Mouse (Mus musculus) liver, adult (tissue): Measurements from ENCODE around the gene Sdha.

ENCODE experiments used
- GATA4 ChIP-seq: IDR thresholded peaks from 2 replicates; pipeline ENCODE4 v1.6.1; 2014; ENCODE audit warnings: mild to moderate bottlenecking, low read length; ENCODE audit not compliant: insufficient replicate concordance

Gene Sdha

DNA sequence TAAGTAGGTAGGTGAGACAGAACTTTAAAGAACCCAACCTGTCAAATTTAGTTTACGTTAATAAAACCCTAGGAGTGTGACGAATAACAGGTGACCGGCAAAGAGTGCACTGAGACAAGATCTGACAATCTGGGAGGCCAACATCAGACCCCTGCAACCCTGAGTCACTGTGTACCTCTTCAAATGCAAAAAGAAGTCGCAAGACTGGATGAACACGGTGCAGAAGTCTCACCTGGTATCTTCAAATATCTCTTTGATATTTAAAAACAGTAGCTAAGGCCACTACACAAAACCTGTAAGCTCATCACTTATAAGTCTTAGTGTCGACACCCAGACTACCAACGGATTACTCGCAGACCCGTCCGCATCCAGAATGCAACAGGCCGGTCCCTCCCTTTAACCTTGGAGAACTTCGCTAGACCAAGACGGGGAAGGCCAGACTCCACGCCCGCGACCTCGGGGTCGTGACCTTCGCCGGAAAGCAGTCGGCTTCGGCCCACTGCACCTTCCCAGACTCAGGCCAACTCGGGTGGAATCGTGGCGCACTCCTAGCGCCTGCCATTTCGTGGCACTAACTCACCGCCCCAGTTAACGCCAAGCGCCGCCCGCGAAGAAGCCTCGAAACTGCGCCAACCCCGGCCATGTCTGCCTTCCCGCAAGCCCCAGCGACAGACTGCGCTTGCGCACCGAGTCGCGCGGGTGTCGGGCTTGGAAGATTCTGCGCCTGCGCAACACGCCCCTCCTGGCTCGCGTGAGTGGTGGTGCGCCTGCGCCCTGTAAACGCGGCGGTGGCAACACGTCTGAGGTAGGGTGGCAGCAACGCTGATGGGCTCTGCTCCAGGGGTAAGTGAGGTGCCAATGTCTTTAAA lies at the start of gene Sdha, which contains the start of gene Ccdc127:
TSS of gene Sdha (minus strand) at position 715 of the 869 bp plus-strand sequence.
TSS of gene Ccdc127 (plus strand) at position 744 of the 869 bp plus-strand sequence.
- peak; percentile 5; the same call in 1 of the 2 replicates for TF ChIP-seq GATA4

DNA sequence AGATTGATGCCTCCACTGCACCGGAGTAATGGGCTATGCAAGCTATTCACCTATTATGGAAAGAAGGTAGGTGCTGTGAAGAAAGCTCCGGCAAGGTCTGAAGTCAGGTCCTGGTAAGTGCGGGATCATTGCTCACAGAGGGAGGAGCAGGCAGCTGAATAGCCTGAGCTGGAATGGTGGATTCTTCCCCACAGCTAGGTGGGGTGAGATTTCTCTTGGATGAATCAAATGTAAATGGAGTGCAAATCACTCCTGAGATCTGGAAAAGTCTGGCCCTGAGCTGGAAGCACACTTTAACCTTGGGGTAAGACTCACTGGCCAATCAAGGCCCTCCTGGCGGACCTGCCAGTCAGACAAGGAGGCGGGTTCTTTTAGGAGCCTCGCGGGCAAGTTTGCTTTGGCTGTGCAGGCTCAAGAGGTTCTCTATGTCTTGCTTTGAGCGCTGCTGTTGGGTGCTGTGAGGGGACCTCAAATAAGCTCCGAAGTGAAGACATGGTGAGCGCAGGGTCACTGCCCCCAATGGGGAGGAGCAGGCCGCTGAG lies 49.3 kb upstream of the Sdha start, which contains the start of gene Ftl1-ps1:
TSS of gene Ftl1-ps1 (plus strand) at position 397 of the 542 bp plus-strand sequence.
- no peak for TF ChIP-seq GATA4

DNA sequence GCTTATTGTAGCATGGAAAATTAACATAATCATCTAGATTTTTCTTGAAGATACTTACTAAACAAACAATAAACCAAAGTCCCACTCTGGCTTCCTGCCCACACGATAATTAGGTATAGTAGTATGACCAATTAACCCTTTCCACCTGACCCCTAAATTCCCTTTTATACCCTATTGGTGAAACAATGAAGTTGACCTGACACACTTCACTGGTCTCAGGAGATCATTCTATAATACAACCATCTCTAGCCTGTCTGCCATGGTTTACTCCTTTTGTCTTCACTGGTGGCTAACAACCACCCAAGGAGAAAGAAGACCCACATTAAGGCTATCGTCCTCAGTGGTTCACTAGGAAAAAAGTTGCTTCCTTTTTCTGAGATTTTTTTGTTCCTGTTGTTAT lies 41.1 kb upstream of the Sdha start:
- no peak for TF ChIP-seq GATA4

DNA sequence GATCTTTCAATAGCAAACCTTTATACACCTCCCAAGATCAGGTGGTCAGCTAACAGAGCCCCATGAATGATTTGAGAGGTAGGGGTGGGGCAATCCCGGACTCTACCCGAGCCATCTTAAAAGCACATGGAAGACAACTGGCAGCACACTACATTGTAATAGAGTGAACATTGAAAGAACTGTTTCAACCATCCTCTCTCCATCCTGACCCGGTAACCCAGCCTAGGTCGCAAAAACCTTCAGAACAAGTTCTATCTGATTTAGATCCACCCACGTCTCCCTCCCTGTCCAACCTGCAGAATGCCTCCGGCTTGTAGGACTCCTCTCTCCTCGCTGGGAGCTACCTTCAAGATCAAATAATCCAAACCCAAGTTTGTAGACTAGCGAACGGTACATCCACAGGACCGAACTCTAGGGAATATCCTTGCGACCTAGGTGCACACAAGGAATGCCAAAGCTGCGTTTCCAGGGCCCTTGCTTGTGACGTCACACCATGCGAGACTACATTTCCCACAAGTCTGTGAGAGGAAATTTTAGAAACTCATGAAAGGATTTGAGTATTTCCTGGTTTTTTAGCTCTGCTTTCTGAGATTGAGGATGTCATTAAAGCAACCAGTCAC lies 40.4 kb upstream of the Sdha start, which contains the start of gene Zfp72:
TSS of gene Zfp72 (minus strand) at position 466 of the 620 bp plus-strand sequence.
- TF ChIP-seq GATA4 = no peak

DNA sequence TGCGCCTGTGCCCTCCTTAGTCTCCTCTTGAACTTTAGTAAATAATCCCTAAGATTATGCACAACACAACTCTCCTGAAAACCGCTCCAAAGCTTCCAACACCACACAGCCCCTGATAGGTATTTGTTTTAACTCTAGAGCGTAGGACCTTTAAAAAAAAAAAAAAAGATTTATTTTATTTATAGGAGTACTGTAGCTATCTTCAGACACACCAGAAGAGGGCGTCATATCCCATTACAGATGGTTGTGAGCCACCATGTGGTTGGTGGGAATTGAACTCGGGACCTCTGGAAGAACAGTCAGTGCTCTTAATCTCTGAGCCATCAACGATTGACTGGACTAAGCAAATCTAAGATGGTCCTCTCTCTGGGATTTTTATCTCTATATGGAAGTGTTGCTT lies 39.6 kb upstream of the Sdha start:
- no peak for TF ChIP-seq GATA4

DNA sequence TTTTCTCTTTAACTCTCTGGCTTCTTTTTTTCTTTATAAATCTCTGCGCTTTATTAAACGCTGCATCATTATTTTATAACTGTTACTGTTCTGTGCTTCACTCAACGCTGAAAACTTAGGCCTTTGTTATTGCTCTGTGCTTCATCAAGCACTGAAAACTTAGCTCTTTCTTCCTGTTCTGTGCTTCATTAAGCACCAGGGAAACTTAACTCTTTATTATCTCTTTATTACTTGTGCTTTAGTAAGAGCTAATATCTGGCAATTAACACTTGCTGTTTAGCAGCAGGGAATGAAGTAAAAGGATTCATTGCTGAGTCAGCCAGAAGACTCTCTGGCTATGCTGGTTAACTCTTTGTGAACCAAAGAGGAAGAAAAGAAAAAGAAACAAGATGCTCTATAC lies 32.2 kb upstream of the Sdha start:
- TF ChIP-seq GATA4 = no peak

DNA sequence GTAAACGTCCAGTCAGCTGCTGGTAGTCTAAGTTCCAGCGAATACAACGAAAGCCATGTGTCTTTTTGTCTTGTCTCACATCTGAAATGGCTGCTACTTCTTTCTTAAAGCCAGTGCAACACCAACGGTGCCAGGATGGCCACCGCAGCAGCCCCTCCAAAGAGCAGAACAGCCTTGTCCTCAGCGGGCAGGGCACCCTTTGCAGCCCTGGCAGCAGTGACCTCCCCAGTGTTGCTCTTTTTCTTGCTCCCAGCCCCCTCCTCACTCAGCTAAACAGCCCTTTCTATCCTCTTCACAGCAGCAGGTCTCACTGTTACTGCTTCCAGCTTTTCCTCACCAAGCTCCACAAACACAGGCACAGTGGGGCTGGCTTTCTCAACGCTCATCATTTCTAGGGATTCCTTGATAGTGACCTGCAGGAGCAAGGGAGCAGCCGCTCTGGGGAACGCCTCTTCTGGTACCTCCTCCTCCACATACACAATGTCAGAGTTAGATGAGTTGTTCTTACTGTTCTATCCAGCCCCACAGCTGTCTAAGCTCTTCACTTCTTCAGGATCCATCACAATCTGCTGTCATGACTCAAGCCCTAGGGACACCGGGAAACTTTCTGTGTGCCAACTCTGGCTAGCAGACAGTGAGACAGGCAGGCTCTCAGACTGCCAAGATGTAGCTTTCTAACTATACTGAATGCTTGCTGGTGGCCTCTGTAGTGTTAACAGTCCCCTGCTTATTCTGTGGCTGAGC lies 31.6 kb upstream of the Sdha start:
- TF ChIP-seq GATA4 = no peak

DNA sequence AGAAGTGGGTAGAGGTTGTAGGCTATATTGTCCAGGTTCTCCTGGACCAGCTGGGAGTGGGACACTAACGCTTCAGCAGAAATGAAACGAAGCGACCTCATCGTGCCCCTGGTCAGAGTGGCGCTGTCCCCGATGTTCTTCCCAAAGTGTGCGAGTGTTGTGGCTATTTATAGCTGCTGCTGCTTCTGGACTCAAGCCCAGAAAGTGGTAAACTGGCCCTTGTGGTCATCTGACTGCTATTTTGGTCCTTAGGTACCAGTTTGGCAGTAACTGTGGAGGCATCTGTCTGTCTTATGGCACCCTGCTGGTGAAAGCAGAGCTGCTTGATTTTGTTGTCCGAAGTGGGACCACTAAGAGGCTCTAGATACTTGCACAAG lies 13.8 kb upstream of the Sdha start, which contains the start of gene Lrrc14b:
TSS of gene Lrrc14b (minus strand) at position 147 of the 377 bp plus-strand sequence.
- no peak for TF ChIP-seq GATA4

DNA sequence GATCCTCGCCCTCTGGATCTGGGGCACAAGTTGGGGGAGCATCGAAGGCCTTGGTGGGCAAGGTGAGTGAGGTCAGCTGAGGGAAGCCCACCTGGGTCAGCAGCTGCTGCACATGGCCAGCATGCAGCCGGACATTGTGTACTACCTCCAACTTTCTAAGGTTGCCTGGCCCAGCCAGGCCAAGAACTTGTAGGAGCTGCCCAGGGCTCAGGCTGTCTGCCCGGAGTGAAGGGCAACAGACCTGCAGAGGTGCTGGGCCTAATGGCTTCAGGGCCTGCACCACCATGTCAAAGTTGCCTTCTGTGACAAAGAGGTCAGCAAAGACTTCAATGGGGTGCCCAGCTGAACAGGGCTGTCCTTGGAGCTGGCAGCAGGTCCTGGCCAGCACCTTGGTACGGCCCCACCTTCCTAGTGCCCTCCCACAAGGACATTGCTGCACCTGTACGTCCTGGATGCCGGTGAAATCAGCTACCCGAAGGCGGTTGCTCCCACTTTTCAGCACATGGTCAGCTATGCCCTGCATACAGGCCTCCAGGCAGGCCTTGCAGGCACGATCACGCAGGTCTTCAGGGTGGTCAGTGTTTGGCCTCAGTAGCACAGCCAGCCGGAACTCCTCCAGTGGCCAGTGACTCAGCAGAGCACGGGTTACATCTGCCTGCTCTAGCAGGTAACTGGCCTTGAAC lies 13.2 kb upstream of the Sdha start:
- TF ChIP-seq GATA4 = no peak

DNA sequence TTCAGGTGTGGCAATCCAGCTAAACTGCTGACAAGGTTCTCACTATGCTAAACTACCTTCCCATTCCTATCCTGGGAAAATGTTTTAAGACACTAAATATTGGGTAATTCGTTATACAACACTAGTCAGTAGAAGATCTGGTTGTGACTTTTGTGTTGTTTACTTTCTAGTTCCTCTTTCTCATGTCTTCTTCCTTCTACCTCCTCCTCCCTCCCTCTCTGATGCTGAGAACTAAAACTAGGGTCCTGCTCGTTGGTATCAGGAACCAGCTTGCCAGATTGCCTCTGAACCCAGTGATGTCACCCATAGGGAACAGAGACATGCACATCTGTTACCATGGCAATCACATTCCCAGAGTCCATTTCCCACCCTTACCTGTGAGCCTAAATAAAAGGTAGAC lies 12.1 kb upstream of the Sdha start:
- TF ChIP-seq GATA4 = no peak

DNA sequence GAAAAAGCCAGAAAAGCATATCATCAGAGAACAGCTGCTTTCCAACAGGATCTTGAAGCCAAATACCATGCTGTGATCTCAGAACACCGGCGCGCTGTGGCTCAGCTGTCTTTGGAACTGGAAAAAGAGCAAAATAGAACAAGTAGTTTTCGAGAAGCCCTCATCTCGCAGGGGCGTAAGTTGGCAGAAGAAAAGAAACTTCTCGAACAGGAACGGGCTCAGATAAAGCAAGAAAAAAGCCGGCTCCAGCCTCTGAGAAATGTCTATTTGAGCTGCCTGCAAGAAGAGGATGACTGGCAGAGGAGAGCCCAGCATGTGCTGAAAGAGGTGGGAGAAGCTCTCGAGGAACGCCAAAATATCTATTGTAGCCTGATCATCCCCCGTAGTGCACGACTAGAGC lies 6.4 kb upstream of the Sdha start:
- no peak for TF ChIP-seq GATA4

DNA sequence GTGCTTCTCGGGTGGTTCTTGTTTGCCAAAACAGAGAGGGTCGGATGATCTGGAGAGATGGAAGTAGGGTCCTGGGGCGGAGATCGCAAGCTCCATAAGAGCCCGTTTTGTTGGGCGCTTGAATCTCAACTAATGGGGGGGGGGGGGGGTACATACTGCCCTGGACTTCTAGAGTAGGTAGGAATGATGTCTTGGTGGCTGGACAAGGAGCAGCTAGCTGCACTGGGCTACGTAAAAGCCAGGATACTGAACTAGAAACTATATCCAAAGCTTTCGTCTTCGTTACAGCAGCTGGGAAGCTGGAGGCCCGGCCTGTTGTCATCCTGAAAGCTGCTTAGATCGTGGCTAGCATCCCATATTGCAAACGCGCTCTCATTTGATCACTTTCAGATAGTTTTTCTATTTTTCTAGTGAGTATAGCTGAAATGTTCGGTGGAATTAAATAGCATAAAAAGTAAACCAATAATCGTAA lies 391 bp upstream of the Sdha start:
- no peak for TF ChIP-seq GATA4

DNA sequence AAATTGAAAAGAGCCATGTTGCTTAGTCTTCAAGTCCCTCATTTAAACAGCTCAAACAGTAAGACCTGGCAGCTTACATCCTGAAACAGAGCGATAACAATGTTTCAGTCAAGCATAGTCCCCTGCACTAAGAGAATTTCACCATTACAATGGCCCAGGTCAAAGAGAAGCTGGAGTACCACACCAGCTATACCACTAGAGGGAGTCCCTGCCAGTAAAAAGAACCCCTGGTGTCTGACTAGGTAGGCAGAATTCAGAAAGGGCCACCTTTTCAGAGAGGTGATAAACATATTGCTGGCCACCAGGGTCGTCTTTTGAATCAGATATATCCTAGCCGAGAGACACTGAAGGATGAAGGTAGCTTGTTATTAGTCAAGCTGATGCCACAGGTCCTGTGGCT lies 9.0 kb downstream of the Sdha start:
- no peak for TF ChIP-seq GATA4

DNA sequence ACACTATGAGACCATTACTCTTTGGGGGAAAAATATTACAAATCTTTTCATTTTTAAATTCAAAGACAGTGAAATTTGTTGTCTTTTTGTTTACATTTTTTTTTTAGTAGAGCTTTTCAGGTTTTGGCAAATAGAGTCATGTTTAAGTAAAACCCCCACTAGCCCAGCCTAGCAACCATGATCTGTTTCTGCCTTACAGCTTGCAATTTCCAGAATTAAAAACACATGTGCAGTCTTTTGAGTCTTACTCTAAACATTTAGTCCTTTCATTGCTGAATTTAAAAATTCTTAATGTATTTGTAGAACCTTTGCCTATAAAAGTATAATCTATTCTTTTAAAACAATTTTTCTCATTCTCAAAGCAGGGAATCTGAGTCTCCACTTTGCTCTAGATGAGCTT lies 20.8 kb downstream of the Sdha start:
- TF ChIP-seq GATA4 = no peak

DNA sequence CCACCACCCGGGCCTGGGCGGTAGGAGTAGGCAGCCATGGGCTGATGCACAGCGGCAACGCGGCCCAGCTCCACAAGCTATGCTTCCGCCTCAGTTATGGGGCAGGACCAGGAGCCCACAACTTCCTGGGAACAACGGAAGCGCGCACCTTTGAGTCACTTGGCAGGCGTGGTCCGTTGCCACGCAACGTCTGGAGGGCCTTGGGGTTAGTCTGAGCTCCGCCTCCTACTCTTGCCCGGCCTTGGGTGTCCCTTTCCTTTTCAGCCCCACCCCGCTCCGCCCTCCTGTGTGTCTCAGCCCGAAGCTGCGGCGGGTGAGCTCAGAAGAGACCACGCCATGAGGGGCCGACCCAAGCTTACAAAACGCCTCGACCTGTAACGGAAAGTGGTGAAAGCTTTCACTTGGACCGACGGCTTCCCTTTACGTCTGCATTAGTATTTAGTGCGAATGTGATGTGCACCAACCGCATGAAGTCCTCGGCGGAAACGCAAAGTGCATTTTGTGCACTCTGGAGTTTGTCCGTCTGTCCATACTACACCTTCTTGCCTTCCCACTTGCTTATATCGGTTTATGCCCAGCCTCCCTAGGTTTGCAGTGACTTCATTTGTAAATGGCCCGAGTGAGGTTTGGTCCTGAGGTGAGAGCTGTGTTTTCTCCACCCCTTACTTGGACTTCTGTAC lies 32.8 kb downstream of the Sdha start, which contains the start of gene Pdcd6:
TSS of gene Pdcd6 (minus strand) at position 411 of the 680 bp plus-strand sequence.
- no peak; the same call in 1 of the 2 replicates for TF ChIP-seq GATA4
